Mouse (Mus musculus) kidney, adult 2 months (tissue): ENCODE data around the gene Map3k20.

Source experiments
- CTCF ChIP-seq: fragments of 200-500 bp; conservative IDR thresholded peaks from 2 replicates; pipeline ENCODE4 v1.5.1; 2011; ENCODE audit warnings: low read depth, mild to moderate bottlenecking, control low read depth, low read length, moderate library complexity, mixed read lengths; ENCODE audit not compliant: insufficient read depth, insufficient read length
- POLR2A ChIP-seq: fragments of 200-500 bp; IDR thresholded peaks from one replicate; pipeline ENCODE4 v1.6.1; 2011; ENCODE audit warnings: low read depth, low read length, control low read depth

- TF ChIP-seq POLR2A (no peak), CTCF (no peak)
Measured at GRCm38 (mm10) chr2:72389411-72389810, 104.0 kb downstream of the Map3k20 start.
